8 mouse cellular contexts compared by ENCODE assay signal in genomic region chr2:23068894-23069744, GRCm38 (mm10). TPM values are rescaled to one million over a fixed set of nuclear protein-coding genes. Genes with fewer than 3 reads are reported as not detected.
DNase-seq lines count a peak whose midpoint lies in the region; ATAC-seq and TF ChIP-seq lines count a peak whose summit lies in the region.

No protein-coding gene starts in this region.

- no peak for TF ChIP-seq EP300 in ES-Bruce4 (IDR thresholded peaks at IDR 0.05; ENCODE audit: insufficient read depth, low read depth, low read length)

- no peaks in the 10 kb centered on the region for H3K9me3 ChIP-seq in ES-Bruce4 (replicated peaks; ENCODE audit: control insufficient read depth, insufficient read depth, low read length, poor library complexity, severe bottlenecking)
- H3K9me3 ChIP-seq in forebrain, embryonic 14.5 days (replicated peaks; ENCODE audit: control insufficient read depth, low read length): no peaks in the 10 kb centered on the region
- no peaks in the 10 kb centered on the region for H3K9me3 ChIP-seq in neural tube, embryonic 15.5 days (replicated peaks)

- TF ChIP-seq CTCF in ES-Bruce4 (IDR thresholded peaks at IDR 0.05; ENCODE audit: low read depth, low read length): no peak

- ATAC-seq in cerebellum, adult (ENCODE audit: insufficient number of reproducible peaks, low FRiP score, low TSS enrichment): peak; percentile 92
- ATAC-seq in forebrain, embryonic 14.5 days: peak; percentile 91
- peak; percentile 94 for ATAC-seq in neural tube, embryonic 15.5 days (ENCODE audit: low FRiP score)

- H3K4me2 ChIP-seq in forebrain, embryonic 14.5 days (ENCODE audit: low read length): peak overlapping the region; percentile 99
- peak overlapping the region; percentile 98 for H3K4me2 ChIP-seq in neural tube, embryonic 15.5 days

- under 1% methylated on average over 50 of the region's 50 CpGs for WGBS in forebrain, embryonic 14.5 days
- under 1% methylated on average over 50 of the region's 50 CpGs for WGBS in neural tube, embryonic 15.5 days

- DNase-seq in forebrain, embryonic 14.5 days (ENCODE audit: low spot score): peak; percentile 95
- DNase-seq in heart, postnatal 14 days: peak; percentile 95 to 96
- peak; percentile 94 for DNase-seq in layer of hippocampus, adult 11-12 months (ENCODE audit: low spot score)
- peak; percentile 95 to 97 for DNase-seq in lung, adult 18-20 months
- peak; percentile 92 for DNase-seq in testis, postnatal 14 days (ENCODE audit: low spot score)

- peak overlapping the region; percentile 45 for H3K9ac ChIP-seq in ES-Bruce4 (ENCODE audit: low read depth, poor library complexity, severe bottlenecking)
- peak overlapping the region; percentile 84 for H3K9ac ChIP-seq in forebrain, embryonic 14.5 days (ENCODE audit: low read length)
- peak overlapping the region; percentile 91 for H3K9ac ChIP-seq in neural tube, embryonic 15.5 days (replicated peaks)

- no peaks in the 10 kb centered on the region for H3K36me3 ChIP-seq in ES-Bruce4 (ENCODE audit: control insufficient read depth, insufficient read depth, low read length, poor library complexity, severe bottlenecking)
- peaks cover 18% of the 10 kb centered on the region for H3K36me3 ChIP-seq in forebrain, embryonic 14.5 days (ENCODE audit: control insufficient read depth, insufficient read depth, low read length)
- H3K36me3 ChIP-seq in neural tube, embryonic 15.5 days: no peaks in the 10 kb centered on the region

- no peaks in the 10 kb centered on the region for H3K4me1 ChIP-seq in ES-Bruce4 (ENCODE audit: control insufficient read depth, insufficient read depth, low read length)
- peaks cover 3% of the 10 kb centered on the region; the same call in 1 of the 2 replicates for H3K4me1 ChIP-seq in forebrain, embryonic 14.5 days (ENCODE audit: control insufficient read depth, insufficient read depth, low read length)
- peaks cover 22% of the 10 kb centered on the region for H3K4me1 ChIP-seq in neural tube, embryonic 15.5 days

- intact Hi-C loops in heart, postnatal 14 days (cut with DNase I): loop anchor here (1.0 to 5.0 kb wide), 2 partner anchors 29 to 172 kb away; partner anchors contain the start of genes Abi1 and Pdss1

- H3K27me3 ChIP-seq in ES-Bruce4 (ENCODE audit: control insufficient read depth, insufficient read depth, low read length, poor library complexity, severe bottlenecking): no peaks in the 10 kb centered on the region
- H3K27me3 ChIP-seq in forebrain, embryonic 14.5 days (replicated peaks; ENCODE audit: control insufficient read depth, insufficient read depth, low read length): no peaks in the 10 kb centered on the region
- H3K27me3 ChIP-seq in neural tube, embryonic 15.5 days (replicated peaks): no peaks in the 10 kb centered on the region

- TF ChIP-seq POLR2A in ES-Bruce4 (IDR thresholded peaks at IDR 0.05; ENCODE audit: insufficient read depth, low read length): no peak

- H3K4me3 ChIP-seq in ES-Bruce4 (ENCODE audit: low read depth, low read length): peak overlapping the region; percentile 73
- peak overlapping the region; percentile 65 for H3K4me3 ChIP-seq in forebrain, embryonic 14.5 days (ENCODE audit: low read depth, low read length)
- peak overlapping the region; percentile 76 for H3K4me3 ChIP-seq in neural tube, embryonic 15.5 days (replicated peaks)

- H3K27ac ChIP-seq in ES-Bruce4 (ENCODE audit: insufficient read depth, low read length): peak overlapping the region; percentile 75
- peak overlapping the region; percentile 95 for H3K27ac ChIP-seq in forebrain, embryonic 14.5 days (ENCODE audit: low read depth, low read length)
- H3K27ac ChIP-seq in neural tube, embryonic 15.5 days (replicated peaks): peak overlapping the region; percentile 98

RNA-seq across cellular contexts. Expression of gene Acbd5, which starts 1.2 kb away (rescaled TPM):
- 26.6 and 35.5 TPM in 2 replicates for polyA plus RNA-seq in ES-Bruce4 (2011; ENCODE audit: insufficient read depth, insufficient read length, low read depth, missing spikeins)
- polyA plus RNA-seq in forebrain, embryonic 14.5 days (2014; fragmentation: Nextera tagmentation; extraction: Ambion mirVana): 39.8 and 49.8 TPM in 2 replicates
- total RNA-seq in heart, postnatal 14 days (2021): 10 to 100 TPM; 30.3 to 30.9 TPM
- 69.1 and 80.0 TPM in 2 replicates for polyA plus RNA-seq in neural tube, embryonic 15.5 days (2015; fragmentation: Nextera tagmentation; extraction: Ambion mirVana)

RNA-seq across cellular contexts. Expression of gene Abi1, which starts 29.1 kb away (rescaled TPM):
- polyA plus RNA-seq in ES-Bruce4 (2011; ENCODE audit: insufficient read depth, insufficient read length, low read depth, missing spikeins): 103 and 104 TPM in 2 replicates
- polyA plus RNA-seq in forebrain, embryonic 14.5 days (2014; fragmentation: Nextera tagmentation; extraction: Ambion mirVana): 67.7 and 73.5 TPM in 2 replicates
- 10 to 100 TPM; 29.0 to 32.6 TPM for total RNA-seq in heart, postnatal 14 days (2021)
- 57.3 and 62.1 TPM in 2 replicates for polyA plus RNA-seq in neural tube, embryonic 15.5 days (2015; fragmentation: Nextera tagmentation; extraction: Ambion mirVana)

Comparison
In these comparisons a context has a peak if more than half of its experiments do, and no peak if none do; other contexts are left out.
1. Peak in every context shown above with its lines: DNase-seq, ATAC-seq, H3K4me3 ChIP-seq and H3K27ac ChIP-seq.